Mouse (Mus musculus): ENCODE data around the gene Snap47.

- TF ChIP-seq TAL1 (IDR thresholded peaks at IDR 0.05; ENCODE audit: low read length) (no peak), GATA1 (IDR thresholded peaks at IDR 0.05; ENCODE audit: low read length) (no peak)
Measured at GRCm38 (mm10) chr11:59361291-59361690, 89.7 kb downstream of the Snap47 start.
